Mouse (Mus musculus): Measurements from ENCODE around the gene Ppp1r14a.

DNA sequence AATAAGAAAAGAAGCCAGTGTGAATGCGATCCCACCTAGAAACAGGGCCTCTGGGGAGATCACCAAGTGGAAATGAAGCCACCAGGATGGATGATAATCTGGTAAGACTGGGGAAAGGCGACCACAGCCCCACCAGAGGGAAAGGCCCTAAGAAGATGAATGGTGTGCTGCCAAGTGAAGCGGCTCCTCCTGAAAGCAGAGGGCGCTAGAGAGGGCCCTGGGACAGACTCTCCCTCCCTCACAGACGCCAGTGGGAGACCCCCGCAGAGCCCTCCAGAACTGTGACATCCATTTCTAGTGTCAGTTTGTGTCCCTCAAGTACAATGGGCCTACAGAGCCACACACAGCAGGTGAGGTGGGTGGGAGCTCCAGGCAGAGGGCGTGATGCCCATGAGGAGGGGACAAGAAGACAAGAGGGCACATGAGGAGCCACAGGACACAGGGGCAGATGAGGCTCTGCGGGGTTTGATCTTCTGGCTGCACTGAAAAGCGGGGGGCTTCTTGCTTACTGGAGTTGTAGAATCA is 47.7 kb downstream of the Ppp1r14a start:
- TF ChIP-seq CTCF (IDR thresholded peaks at IDR 0.05; ENCODE audit: low read depth) (peak; percentile 46), EP300 (optimal IDR thresholded peaks at IDR 0.05) (no peak)

All from stomach, postnatal 0 days (tissue).